Mouse (Mus musculus): ENCODE data around the gene Eif1ad. TPM values are rescaled to one million over a fixed set of nuclear protein-coding genes. Genes with fewer than 3 reads are reported as not detected.
"Not testable (repeated sequence)": the region's sequence is repeated elsewhere in the genome, so short reads cannot be mapped to it uniquely, and the experiment has no call there.

Eif1ad gene
- polyA plus RNA-seq, 1 experiment from 2014 or later, result 57.1 TPM

GRCm38 (mm10) chr19:5406531-5407126, 40.1 kb downstream of the Eif1ad start:
- H3K27ac ChIP-seq (ENCODE audit: low read depth, low read length), result peak overlapping the region; percentile 94
- H3K4me3 ChIP-seq (ENCODE audit: low read length), result peak overlapping the region; percentile 59
- H3K9me3 ChIP-seq (ENCODE audit: control insufficient read depth, low read length); H3K36me3 ChIP-seq (ENCODE audit: control insufficient read depth, insufficient read depth, low read length); H3K27me3 ChIP-seq (ENCODE audit: control insufficient read depth, insufficient read depth, low read length); H3K4me1 ChIP-seq (ENCODE audit: control insufficient read depth, insufficient read depth, low read length): not testable (repeated sequence)
- H3K4me2 ChIP-seq (replicated peaks; ENCODE audit: low read depth, low read length), result peak overlapping the region; percentile 77
- WGBS, result 22% methylated on average over 21 of the region's 25 CpGs
- peak overlapping the region; percentile 74 for H3K9ac ChIP-seq (ENCODE audit: low read depth, low read length)
- ATAC-seq (ENCODE audit: low FRiP score, low TSS enrichment), result peak; percentile 84

GRCm38 (mm10) chr19:5407133-5407532, 40.6 kb downstream of the Eif1ad start:
- Histone ChIP-seq H3K9me3 (ENCODE audit: control insufficient read depth, low read length) (no peaks in the 10 kb centered on the region), H3K27ac (ENCODE audit: low read depth, low read length) (peak overlapping the region; percentile 94), H3K9ac (ENCODE audit: low read depth, low read length) (peak overlapping the region; percentile 74), H3K4me2 (replicated peaks; ENCODE audit: low read depth, low read length) (peak overlapping the region; percentile 77), H3K4me1 (ENCODE audit: control insufficient read depth, insufficient read depth, low read length) (0 out of 2 replicates have a peak, but pooled peaks cover 3% of the 10 kb centered on the region), H3K36me3 (ENCODE audit: control insufficient read depth, insufficient read depth, low read length) (0 out of 2 replicates have a peak, but pooled peaks cover 4% of the 10 kb centered on the region), H3K4me3 (ENCODE audit: low read length) (peak overlapping the region; percentile 59), H3K27me3 (ENCODE audit: control insufficient read depth, insufficient read depth, low read length) (no peaks in the 10 kb centered on the region)
- WGBS, result 21% methylated on average over 7 of the region's 7 CpGs
- ATAC-seq (ENCODE audit: low FRiP score, low TSS enrichment), result peak; percentile 68

DNA sequence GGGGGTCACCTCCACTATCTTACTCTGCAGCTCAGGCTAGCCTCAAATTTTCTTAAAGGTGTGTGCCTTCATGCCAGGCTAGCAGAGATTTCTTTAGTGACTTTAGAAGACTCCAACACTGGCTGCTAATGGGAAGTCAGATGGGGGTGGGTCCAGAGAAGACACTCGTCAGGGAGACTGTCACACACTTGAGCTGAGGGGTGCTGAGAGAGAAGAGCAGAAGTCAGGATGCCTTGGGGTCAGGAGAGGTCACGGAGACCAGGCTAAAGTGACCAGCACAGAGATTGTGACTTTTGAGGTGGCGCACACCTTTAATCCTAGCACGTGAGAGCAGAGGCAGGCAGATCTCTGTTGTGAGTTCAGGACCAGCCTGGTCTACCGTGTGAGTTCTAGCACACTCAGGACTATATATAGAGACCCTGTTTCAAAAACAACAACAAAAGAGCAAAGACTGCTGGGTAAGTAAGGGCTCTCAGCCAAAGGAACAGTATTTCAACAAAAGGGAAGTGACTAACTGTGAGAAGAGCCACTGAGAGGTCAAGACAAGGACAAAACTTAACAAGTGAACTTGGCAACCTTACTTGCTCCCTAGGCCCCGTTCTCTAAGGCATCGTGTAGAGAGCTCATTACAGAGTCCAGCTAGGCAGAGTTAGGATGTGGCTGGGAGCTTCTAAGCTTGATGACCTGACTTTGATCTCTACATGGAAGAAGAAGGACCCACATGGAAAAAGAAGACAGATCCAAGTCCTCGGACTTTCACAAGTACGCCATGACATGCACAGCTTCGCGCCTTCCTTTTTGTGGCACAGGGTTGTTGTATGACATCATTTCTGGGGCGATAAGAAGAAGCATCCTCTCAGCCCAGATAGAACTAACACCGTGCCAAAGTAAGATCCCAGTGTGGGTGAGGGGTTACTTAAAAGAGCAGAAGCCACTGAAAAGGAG, 41.8 kb downstream of the Eif1ad start:
- ATAC-seq (ENCODE audit: low FRiP score, low TSS enrichment), result no peak
- Histone ChIP-seq H3K9ac (ENCODE audit: low read depth, low read length) (no peak overlapping the region), H3K27me3 (ENCODE audit: control insufficient read depth, insufficient read depth, low read length) (no peaks in the 10 kb centered on the region), H3K4me2 (replicated peaks; ENCODE audit: low read depth, low read length) (no peak overlapping the region), H3K4me1 (ENCODE audit: control insufficient read depth, insufficient read depth, low read length) (0 out of 2 replicates have a peak, but pooled peaks cover 3% of the 10 kb centered on the region), H3K27ac (ENCODE audit: low read depth, low read length) (no peak overlapping the region), H3K4me3 (ENCODE audit: low read length) (no peak overlapping the region), H3K36me3 (ENCODE audit: control insufficient read depth, insufficient read depth, low read length) (0 out of 2 replicates have a peak, but pooled peaks cover 4% of the 10 kb centered on the region), H3K9me3 (ENCODE audit: control insufficient read depth, low read length) (no peaks in the 10 kb centered on the region)
- WGBS, result 89% methylated on average over 13 of the region's 13 CpGs

GRCm38 (mm10) chr19:5409068-5409467, 42.5 kb downstream of the Eif1ad start:
- Histone ChIP-seq H3K36me3 (ENCODE audit: control insufficient read depth, insufficient read depth, low read length) (0 out of 2 replicates have a peak, but pooled peaks cover 4% of the 10 kb centered on the region), H3K4me2 (replicated peaks; ENCODE audit: low read depth, low read length) (no peak overlapping the region), H3K9ac (ENCODE audit: low read depth, low read length) (no peak overlapping the region), H3K4me3 (ENCODE audit: low read length) (no peak overlapping the region), H3K9me3 (ENCODE audit: control insufficient read depth, low read length) (no peaks in the 10 kb centered on the region), H3K27me3 (ENCODE audit: control insufficient read depth, insufficient read depth, low read length) (no peaks in the 10 kb centered on the region), H3K27ac (ENCODE audit: low read depth, low read length) (no peak overlapping the region), H3K4me1 (ENCODE audit: control insufficient read depth, insufficient read depth, low read length) (0 out of 2 replicates have a peak, but pooled peaks cover 3% of the 10 kb centered on the region)
- 74% methylated on average over 5 of the region's 5 CpGs for WGBS
- no peak for ATAC-seq (ENCODE audit: low FRiP score, low TSS enrichment)

GRCm38 (mm10) chr19:5410641-5411040, 44.1 kb downstream of the Eif1ad start:
- no peak overlapping the region for H3K27ac ChIP-seq (ENCODE audit: low read depth, low read length)
- no peaks in the 10 kb centered on the region for H3K9me3 ChIP-seq (ENCODE audit: control insufficient read depth, low read length)
- ATAC-seq (ENCODE audit: low FRiP score, low TSS enrichment), result no peak
- H3K4me2 ChIP-seq (replicated peaks; ENCODE audit: low read depth, low read length), result no peak overlapping the region
- WGBS, result 85% methylated on average over 5 of the region's 5 CpGs
- H3K4me1 ChIP-seq (ENCODE audit: control insufficient read depth, insufficient read depth, low read length), result 0 out of 2 replicates have a peak, but pooled peaks cover 3% of the 10 kb centered on the region
- no peaks in the 10 kb centered on the region for H3K27me3 ChIP-seq (ENCODE audit: control insufficient read depth, insufficient read depth, low read length)
- H3K4me3 ChIP-seq (ENCODE audit: low read length), result no peak overlapping the region
- 0 out of 2 replicates have a peak, but pooled peaks cover 4% of the 10 kb centered on the region for H3K36me3 ChIP-seq (ENCODE audit: control insufficient read depth, insufficient read depth, low read length)
- H3K9ac ChIP-seq (ENCODE audit: low read depth, low read length), result no peak overlapping the region

DNA sequence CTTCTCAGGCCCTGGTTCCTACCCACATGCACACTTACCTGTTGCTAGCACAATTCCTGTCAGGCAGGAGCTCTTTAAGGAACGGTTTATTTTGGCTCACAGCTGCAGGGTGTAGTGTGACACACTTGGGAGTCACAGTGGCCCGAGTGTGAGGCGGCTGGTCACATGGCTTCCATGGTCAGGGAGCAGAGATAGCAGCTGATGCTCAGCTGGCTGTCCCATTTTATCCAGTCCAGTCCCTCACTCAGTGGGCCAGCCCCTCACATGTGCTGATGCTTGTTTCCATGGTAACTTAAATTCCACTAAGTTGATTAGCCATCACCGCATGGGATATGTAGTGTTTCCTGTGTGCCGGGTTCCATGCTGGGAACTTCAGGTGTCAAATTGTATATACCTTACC, 45.4 kb downstream of the Eif1ad start:
- H3K27ac ChIP-seq (ENCODE audit: low read depth, low read length), result no peak overlapping the region

DNA sequence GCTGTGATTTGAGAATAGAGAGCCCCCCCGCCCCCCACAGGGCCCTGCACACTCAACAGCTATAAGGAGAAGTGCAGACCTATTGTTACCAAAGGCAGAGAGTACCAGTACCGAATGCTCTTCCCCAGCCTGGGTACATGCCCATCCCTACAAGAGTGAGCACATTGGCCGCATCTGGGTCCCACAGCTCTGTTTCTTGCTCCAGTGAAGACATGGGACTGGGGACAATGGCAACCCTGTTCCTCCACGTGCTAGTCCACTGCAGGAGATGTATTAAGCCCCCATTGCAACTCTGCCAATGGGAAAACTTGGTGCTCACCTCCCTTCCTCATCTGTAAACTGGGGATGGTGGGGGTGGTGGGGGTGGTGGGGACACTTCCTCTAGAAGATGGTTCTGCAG, 47.3 kb downstream of the Eif1ad start:
- H3K4me1 ChIP-seq (ENCODE audit: control insufficient read depth, insufficient read depth, low read length), result no peaks in the 10 kb centered on the region
- 81% methylated on average over 4 of the region's 4 CpGs for WGBS
- 0 out of 2 replicates have a peak, but pooled peaks cover 2% of the 10 kb centered on the region for H3K36me3 ChIP-seq (ENCODE audit: control insufficient read depth, insufficient read depth, low read length)
- H3K27me3 ChIP-seq (ENCODE audit: control insufficient read depth, insufficient read depth, low read length), result no peaks in the 10 kb centered on the region
- H3K4me2 ChIP-seq (replicated peaks; ENCODE audit: low read depth, low read length), result no peak overlapping the region
- ATAC-seq (ENCODE audit: low FRiP score, low TSS enrichment), result no peak
- H3K9ac ChIP-seq (ENCODE audit: low read depth, low read length), result no peak overlapping the region
- H3K27ac ChIP-seq (ENCODE audit: low read depth, low read length), result no peak overlapping the region
- H3K4me3 ChIP-seq (ENCODE audit: low read length), result no peak overlapping the region
- no peaks in the 10 kb centered on the region for H3K9me3 ChIP-seq (ENCODE audit: control insufficient read depth, low read length)

More for the DNA sequence above, 45.4 kb downstream of the Eif1ad start:
- no peak for ATAC-seq (ENCODE audit: low FRiP score, low TSS enrichment)
- H3K4me3 ChIP-seq (ENCODE audit: low read length), result no peak overlapping the region
- no peak overlapping the region for H3K4me2 ChIP-seq (replicated peaks; ENCODE audit: low read depth, low read length)
- H3K9ac ChIP-seq (ENCODE audit: low read depth, low read length), result no peak overlapping the region
- H3K9me3 ChIP-seq (ENCODE audit: control insufficient read depth, low read length), result no peaks in the 10 kb centered on the region
- 0 out of 2 replicates have a peak, but pooled peaks cover 3% of the 10 kb centered on the region for H3K4me1 ChIP-seq (ENCODE audit: control insufficient read depth, insufficient read depth, low read length)
- 0 out of 2 replicates have a peak, but pooled peaks cover 4% of the 10 kb centered on the region for H3K36me3 ChIP-seq (ENCODE audit: control insufficient read depth, insufficient read depth, low read length)
- WGBS, result 65% methylated on average over 5 of the region's 5 CpGs
- H3K27me3 ChIP-seq (ENCODE audit: control insufficient read depth, insufficient read depth, low read length), result no peaks in the 10 kb centered on the region

- Histone ChIP-seq H3K27me3 (ENCODE audit: control insufficient read depth, insufficient read depth, low read length) (no peaks in the 10 kb centered on the region), H3K9me3 (ENCODE audit: control insufficient read depth, low read length) (no peaks in the 10 kb centered on the region), H3K4me1 (ENCODE audit: control insufficient read depth, insufficient read depth, low read length) (no peaks in the 10 kb centered on the region), H3K9ac (ENCODE audit: low read depth, low read length) (no peak overlapping the region), H3K4me3 (ENCODE audit: low read length) (no peak overlapping the region), H3K27ac (ENCODE audit: low read depth, low read length) (no peak overlapping the region), H3K36me3 (ENCODE audit: control insufficient read depth, insufficient read depth, low read length) (no peaks in the 10 kb centered on the region), H3K4me2 (replicated peaks; ENCODE audit: low read depth, low read length) (no peak overlapping the region)
- no peak for ATAC-seq (ENCODE audit: low FRiP score, low TSS enrichment)
- WGBS, result 50% methylated on average over 2 of the region's 2 CpGs
Measured at GRCm38 (mm10) chr19:5414534-5414957, 48.0 kb downstream of the Eif1ad start.
